Mouse (Mus musculus): ENCODE results near the gene Pcid2.

- TF ChIP-seq POLR2A (IDR thresholded peaks at IDR 0.05; ENCODE audit: insufficient read depth, low read length) (no peak), CTCF (IDR thresholded peaks at IDR 0.05; ENCODE audit: low read depth, low read length) (no peak)
Measured at GRCm38 (mm10) chr8:13141681-13142080, 36.4 kb upstream of the Pcid2 start.

Data from ES-Bruce4 (cell line).